Mouse (Mus musculus) frontal cortex, postnatal 10 days (tissue): ENCODE data around the gene Gbp3.
"Not testable (repeated sequence)": the region's sequence is repeated elsewhere in the genome, so short reads cannot be mapped to it uniquely, and the experiment has no call there.

ENCODE experiments used
- DNase-seq, 2 experiments: peaks; one replicate each; pipeline ENCODE4 v3.0.0; 2022; ENCODE audit warnings: low spot score in 2 of 2, mixed read lengths in 1 of 2

Gbp3 gene

DNA sequence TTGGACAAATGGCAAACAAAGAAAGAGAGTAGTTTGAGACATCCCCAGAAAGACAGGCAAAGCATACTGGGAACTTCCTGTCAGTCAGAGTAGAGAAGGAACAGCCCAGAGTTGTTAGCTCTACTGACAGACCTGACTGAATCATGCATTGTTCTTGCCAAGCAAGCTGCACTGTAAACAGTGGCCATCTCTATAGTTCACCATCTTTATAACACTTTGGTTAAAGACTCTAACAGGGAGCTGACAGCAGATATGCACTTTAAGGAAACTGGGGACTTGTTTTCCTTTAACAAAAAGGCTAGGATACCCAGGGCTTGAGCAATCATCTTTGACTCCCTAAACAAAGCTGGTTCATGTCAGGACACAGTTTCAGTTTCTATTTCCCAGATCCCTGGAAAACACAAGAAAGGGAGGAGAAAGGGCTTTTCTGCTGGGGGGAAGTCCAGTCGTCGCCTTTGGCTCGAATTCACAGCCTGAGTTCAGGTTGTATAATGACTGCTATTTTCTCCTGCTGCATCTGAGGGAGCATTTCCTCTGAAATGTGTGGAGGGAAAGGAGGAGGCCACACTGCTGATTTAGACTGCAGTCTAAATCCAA is at the start of gene Gbp3:
TSS of gene Gbp3 (plus strand) at position 395 of the 597 bp plus-strand sequence.
- no peak for DNase-seq

DNA sequence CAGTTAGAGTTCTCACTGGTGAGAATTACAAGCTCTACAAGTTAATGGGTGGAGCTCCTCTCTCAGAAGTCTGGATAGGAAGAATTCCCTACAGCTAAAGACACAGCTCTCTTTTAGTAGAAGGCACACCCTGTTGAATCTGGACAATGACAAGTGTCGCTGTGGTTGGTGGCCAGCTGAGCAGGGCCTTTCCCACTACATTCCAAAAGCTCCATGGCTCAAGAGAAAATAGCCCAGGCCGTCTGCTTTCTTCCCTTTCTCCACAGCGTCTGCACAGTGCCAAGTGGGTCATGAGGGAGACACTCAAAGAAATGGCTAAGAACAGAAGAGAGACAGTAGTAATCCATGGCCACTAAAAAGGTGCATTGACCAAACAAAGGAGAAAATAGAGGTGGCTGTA is 31.7 kb upstream of the Gbp3 start:
- no peak for DNase-seq

- DNase-seq, result no peak
Observed at GRCm38 (mm10) chr3:142529597-142529996, 30.2 kb upstream of the Gbp3 start.

- DNase-seq, result peak; percentile 11 to 24
Observed at GRCm38 (mm10) chr3:142530087-142530953, 29.5 kb upstream of the Gbp3 start, which contains the start of gene Gbp7. Gbp7 (plus strand) TSS chr3:142530342.

DNA sequence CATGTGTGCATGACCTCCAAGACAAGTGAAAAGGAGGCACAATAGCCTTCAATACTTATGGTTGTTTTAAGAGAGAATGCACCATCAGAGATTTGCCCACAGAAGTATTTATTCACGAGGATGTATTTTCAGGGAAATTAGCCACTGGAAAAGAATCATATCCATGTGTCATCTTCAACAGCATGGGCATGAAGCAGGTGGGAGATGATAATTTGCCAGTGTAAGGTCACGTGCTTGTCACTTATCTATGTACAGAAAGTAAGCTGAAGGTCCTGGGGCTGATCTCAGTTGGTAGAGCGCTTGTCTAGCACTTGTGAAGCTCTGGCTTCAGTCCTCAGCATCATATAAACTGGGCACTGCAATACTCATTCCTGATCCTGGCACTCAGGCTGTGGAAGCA is 28.2 kb upstream of the Gbp3 start:
- DNase-seq, result no peak

GRCm38 (mm10) chr3:142533185-142533584 is 26.6 kb upstream of the Gbp3 start:
- DNase-seq, result no peak

DNA sequence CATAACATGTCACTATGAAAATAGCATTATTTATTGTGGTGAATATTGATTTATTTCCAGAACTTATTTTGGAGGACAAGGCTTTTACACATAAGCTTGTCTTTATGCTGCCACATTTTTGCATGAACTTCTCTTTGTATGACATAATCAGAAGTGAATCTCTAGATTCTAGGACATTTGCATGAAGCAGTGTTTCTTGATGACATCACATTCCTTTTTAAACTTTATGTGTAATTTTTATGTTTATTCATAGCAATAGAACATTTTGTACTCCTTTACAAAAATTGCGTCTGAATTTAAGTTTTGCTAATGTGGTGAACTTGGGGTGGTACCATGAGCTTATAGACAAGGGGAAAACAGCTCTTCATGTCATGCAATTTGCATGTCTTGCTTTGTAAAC is 24.2 kb upstream of the Gbp3 start:
- no peak for DNase-seq

GRCm38 (mm10) chr3:142541391-142541790 is 18.4 kb upstream of the Gbp3 start:
- no peak for DNase-seq

- DNase-seq, result not testable (repeated sequence)
Observed at GRCm38 (mm10) chr3:142542776-142543175, 17.1 kb upstream of the Gbp3 start.

DNA sequence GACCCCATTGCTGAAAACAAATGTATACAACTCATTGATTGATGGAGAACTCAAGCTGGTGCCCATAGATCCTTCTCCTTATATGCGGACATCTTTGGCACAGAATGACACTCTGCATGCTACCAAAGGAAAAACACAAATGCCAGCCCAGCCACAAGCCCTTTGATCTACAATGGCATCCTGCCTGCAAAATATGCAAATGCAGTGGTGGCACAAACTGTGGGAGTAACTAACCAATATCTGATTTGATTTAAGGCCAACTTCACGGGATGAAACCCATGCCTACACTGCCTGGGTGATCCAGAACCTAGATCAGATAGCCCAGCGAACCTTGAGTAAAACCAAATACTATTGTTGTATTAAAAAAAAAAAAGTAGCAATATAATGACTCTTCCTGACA is 13.1 kb upstream of the Gbp3 start:
- no peak for DNase-seq

DNA sequence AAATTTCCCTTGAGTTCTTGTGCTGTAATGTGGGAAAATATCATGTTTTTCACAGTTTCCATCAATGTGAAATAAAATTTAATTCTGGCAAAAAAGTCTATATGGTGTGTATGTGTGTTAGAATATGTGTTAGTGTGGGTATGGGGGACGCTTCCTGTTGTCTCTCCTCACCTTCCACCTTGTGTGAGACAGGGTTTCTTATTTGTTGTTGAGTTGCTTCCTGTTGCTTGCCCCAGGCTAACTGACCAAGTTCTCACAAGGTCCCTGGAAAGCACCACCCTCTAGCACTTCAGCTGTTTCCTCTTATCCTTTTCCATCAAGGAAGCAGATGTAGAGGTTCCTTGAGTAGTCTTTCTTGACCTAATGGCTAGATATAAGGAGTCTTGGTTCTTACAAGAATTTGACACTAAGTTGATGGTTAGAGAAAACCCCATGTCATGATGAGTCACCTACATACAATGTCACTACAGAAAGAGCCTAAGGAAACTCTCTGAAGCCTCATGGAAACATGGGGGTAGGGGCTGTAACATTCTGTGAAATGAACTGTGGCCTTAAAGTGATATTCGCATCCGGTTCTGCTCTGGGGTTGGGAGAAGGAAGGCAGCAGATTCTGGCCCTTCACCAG is 9.7 kb upstream of the Gbp3 start:
- no peak for DNase-seq

DNA sequence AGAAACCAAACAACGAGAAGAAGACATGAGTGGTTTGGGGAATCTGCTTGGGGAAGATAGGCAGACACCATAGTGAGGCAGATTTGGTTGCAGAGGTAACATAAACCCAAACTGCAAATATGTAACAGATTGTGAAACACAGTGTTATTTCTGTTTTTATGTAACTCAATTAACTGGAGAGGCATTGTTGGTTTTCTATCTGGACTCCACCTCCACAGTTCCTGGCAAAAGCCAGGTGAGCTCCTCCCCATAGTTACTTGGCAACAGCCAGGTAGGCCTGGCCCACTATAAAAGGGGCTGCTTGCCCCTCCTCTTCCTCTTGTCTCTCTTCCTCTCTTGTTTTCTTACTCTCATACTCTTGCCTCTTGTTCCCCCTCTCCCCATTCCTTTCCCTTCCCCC is 5.2 kb upstream of the Gbp3 start:
- no peak for DNase-seq

GRCm38 (mm10) chr3:142555623-142556022 is 4.2 kb upstream of the Gbp3 start:
- DNase-seq, result no peak

GRCm38 (mm10) chr3:142560296-142560948 is 596 bp downstream of the Gbp3 start:
- DNase-seq, result peak; percentile 40 to 77

- DNase-seq, result no peak
Observed at GRCm38 (mm10) chr3:142561045-142561646, 1.3 kb downstream of the Gbp3 start.

DNA sequence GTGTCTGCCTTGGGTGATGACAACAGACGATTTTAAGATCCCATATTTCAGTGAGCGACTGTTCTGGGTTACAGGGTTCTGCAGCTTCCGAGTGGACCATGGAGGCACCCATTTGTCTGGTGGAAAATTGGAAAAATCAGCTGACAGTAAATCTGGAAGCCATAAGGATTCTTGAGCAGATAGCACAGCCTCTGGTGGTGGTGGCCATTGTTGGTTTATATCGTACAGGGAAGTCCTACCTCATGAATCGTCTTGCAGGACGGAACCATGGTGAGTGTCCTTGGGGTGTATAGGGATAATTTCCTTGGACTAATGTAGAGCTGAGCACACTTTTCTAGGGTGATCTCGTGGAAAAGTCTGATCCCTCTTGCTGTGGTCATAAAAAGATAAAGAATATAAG is 1.8 kb downstream of the Gbp3 start:
- DNase-seq, result no peak

DNA sequence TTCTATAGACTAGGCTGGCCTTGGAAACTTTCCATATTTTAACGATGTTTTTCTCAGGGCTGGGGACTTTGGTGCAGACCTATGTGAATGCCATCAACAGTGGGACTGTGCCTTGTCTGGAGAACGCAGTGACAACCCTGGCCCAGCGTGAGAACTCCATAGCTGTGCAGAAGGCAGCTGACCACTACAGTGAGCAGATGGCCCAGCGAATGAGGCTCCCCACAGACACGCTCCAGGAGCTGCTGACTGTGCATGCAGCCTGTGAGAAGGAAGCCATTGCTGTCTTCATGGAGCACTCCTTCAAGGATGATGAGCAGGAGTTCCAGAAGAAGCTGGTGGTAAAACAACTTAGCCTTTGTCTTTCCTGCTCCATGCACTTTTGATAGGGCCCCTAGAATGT is 7.7 kb downstream of the Gbp3 start:
- not testable (repeated sequence) for DNase-seq

GRCm38 (mm10) chr3:142570738-142571137 is 10.9 kb downstream of the Gbp3 start:
- DNase-seq, result no peak

DNA sequence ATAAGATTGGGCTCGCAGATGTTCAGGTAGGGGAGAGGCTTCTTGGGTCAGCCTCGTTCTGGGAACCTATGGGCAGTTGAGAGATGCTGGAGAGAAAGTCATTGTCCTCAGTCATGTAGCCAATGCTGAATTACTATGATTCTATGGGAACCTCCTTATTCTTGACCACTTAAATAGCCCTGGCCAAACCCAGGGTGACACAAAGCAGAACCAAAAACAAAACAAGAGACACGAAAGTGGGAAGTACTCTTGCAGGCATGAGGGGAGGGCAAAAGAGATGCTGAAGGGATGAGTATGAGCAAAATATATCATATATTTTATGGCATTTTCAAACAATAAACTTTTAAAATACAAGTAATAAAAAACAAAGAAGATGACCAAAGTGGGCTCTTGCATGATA is 17.3 kb downstream of the Gbp3 start:
- DNase-seq, result no peak

DNA sequence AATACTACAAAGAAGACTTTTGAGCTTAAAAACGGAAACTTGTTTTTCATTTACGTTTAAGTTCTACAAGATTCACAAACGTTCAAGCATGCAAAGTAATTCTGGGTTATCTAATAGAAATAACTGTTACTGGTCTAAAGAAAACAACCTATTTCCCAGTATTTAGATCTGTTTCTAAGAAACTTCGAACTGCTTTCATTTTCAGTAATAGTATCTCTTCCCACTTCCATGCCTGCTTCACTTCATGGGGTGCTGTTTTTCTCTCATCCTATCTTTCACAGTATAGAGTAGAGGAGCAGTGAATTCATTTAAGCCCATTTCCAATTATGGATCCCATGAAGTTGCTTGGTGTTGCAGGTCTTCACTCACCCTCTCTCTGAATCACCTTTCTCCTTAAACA is 18.5 kb downstream of the Gbp3 start:
- DNase-seq, result no peak

- DNase-seq, result no peak
Observed at GRCm38 (mm10) chr3:142583067-142583466, 23.2 kb downstream of the Gbp3 start.

- no peak for DNase-seq
Observed at GRCm38 (mm10) chr3:142587386-142587785, 27.6 kb downstream of the Gbp3 start.
